Mouse (Mus musculus): ENCODE measurements around the gene Ergic1. TPM values are rescaled to one million over a fixed set of nuclear protein-coding genes. Genes with fewer than 3 reads are reported as not detected.

Gene Ergic1
- polyA plus RNA-seq, 1 experiment from 2014 or later = 115 TPM

DNA sequence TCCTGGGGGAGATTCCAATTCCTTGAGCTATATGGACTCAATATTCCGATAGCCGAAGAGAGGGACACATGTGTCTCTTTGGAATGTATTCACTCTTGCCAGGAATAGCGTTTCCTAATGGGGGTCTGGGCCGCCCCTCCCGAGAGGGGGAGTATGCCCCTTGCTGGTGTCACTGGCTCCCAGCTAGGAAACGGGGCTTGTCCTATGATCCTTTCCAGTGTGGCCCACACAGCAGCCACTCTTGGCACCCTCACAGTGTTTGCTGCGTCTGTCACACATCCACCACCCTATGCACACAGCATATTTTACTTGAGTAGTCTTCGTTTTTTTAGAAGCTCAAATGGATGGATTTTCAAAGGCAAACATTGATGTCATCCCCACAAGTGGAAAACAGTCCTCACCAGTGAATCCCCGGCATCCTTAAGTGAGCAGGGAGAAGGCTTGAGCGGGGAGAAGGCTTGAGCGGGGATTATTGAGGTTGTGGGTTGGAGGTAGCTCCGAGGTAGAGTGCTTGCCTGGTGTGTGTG lies 26.7 kb downstream of the Ergic1 start:
- H3K27ac ChIP-seq (ENCODE audit: poor library complexity, severe bottlenecking) = no peak overlapping the region
- H3K9me3 ChIP-seq (replicated peaks) = no peaks in the 10 kb centered on the region
- H3K36me3 ChIP-seq = peaks cover 37% of the 10 kb centered on the region
- H3K9ac ChIP-seq = no peak overlapping the region
- WGBS = 84% methylated on average over 12 of the region's 12 CpGs
- no peak overlapping the region for H3K4me3 ChIP-seq
- no peaks in the 10 kb centered on the region for H3K27me3 ChIP-seq (replicated peaks)
- ATAC-seq (ENCODE audit: insufficient number of reproducible peaks, low FRiP score) = no peak
- no peak overlapping the region for H3K4me2 ChIP-seq
- H3K4me1 ChIP-seq (replicated peaks) = peaks cover 56% of the 10 kb centered on the region

GRCm38 (mm10) chr17:26592510-26592909 lies 31.2 kb downstream of the Ergic1 start:
- Histone ChIP-seq H3K4me2 (no peak overlapping the region), H3K27me3 (replicated peaks) (no peaks in the 10 kb centered on the region), H3K27ac (ENCODE audit: poor library complexity, severe bottlenecking) (no peak overlapping the region), H3K4me3 (no peak overlapping the region), H3K36me3 (peaks cover 28% of the 10 kb centered on the region), H3K9me3 (replicated peaks) (no peaks in the 10 kb centered on the region), H3K9ac (no peak overlapping the region), H3K4me1 (replicated peaks) (peaks cover 73% of the 10 kb centered on the region)
- no peak for ATAC-seq (ENCODE audit: insufficient number of reproducible peaks, low FRiP score)
- 88% methylated on average over 4 of the region's 4 CpGs for WGBS

DNA sequence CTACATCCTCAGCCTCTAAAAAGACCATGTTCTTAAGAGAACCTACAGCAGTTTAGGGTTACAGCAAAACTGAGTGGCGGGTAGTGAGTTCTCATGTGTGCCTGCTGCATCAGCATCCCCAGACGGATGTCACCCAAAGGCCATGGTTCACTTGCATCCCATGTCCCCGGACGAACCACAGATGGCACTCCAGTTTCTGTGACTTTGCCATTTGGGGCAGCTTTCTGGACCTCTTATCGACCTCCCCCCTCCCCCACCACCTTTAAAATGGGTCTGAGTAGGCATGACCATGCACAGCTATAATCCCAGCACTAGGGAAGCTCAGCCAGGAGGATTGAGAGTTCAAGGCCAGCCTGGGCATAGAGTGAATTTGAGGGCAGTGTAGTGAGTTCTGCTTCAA lies 31.9 kb downstream of the Ergic1 start:
- no peak overlapping the region for H3K27ac ChIP-seq (ENCODE audit: poor library complexity, severe bottlenecking)
- no peak overlapping the region for H3K4me3 ChIP-seq
- WGBS = 91% methylated on average over 5 of the region's 5 CpGs
- H3K4me1 ChIP-seq (replicated peaks) = peaks cover 66% of the 10 kb centered on the region
- no peaks in the 10 kb centered on the region for H3K9me3 ChIP-seq (replicated peaks)
- H3K27me3 ChIP-seq (replicated peaks) = no peaks in the 10 kb centered on the region
- no peak overlapping the region for H3K9ac ChIP-seq
- peaks cover 21% of the 10 kb centered on the region; the same call in 1 of the 2 replicates for H3K36me3 ChIP-seq
- no peak overlapping the region for H3K4me2 ChIP-seq
- no peak for ATAC-seq (ENCODE audit: insufficient number of reproducible peaks, low FRiP score)

- no peak for ATAC-seq (ENCODE audit: insufficient number of reproducible peaks, low FRiP score)
- WGBS = 67% methylated on average over 7 of the region's 7 CpGs
- H3K4me2 ChIP-seq = no peak overlapping the region
- no peaks in the 10 kb centered on the region for H3K9me3 ChIP-seq (replicated peaks)
- peaks cover 65% of the 10 kb centered on the region for H3K4me1 ChIP-seq (replicated peaks)
- H3K36me3 ChIP-seq = peaks cover 16% of the 10 kb centered on the region; the same call in 1 of the 2 replicates
- H3K4me3 ChIP-seq = no peak overlapping the region
- peak overlapping the region; percentile 99 for H3K27ac ChIP-seq (ENCODE audit: poor library complexity, severe bottlenecking)
- H3K27me3 ChIP-seq (replicated peaks) = no peaks in the 10 kb centered on the region
- H3K9ac ChIP-seq = no peak overlapping the region
Observed at GRCm38 (mm10) chr17:26594171-26594570, 32.9 kb downstream of the Ergic1 start.

DNA sequence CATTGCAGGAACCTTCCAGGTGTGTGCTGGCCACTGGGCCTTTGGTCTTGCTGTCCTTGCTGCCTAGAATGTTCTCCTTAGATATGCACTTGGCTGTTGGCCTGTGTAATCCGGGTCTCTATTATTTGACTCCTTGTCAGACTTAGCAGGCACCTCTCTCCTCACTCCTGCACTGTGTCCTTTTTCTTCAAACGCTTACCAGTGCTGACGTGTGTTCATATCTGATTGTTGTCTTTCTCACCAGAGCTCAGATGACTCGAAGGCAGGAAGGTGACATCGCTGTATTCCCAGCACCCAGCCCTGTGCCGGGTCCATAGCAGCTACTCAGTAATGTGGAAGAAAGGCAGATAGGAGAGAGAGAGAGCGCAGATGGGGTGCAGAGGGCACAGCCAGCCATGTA lies 33.7 kb downstream of the Ergic1 start:
- 23% methylated on average over 7 of the region's 7 CpGs for WGBS
- Histone ChIP-seq H3K27ac (ENCODE audit: poor library complexity, severe bottlenecking) (peak overlapping the region; percentile 99), H3K4me1 (replicated peaks) (peaks cover 65% of the 10 kb centered on the region), H3K4me3 (no peak overlapping the region), H3K27me3 (replicated peaks) (no peaks in the 10 kb centered on the region), H3K9me3 (replicated peaks) (no peaks in the 10 kb centered on the region), H3K9ac (peak overlapping the region; percentile 63), H3K4me2 (no peak overlapping the region), H3K36me3 (peaks cover 16% of the 10 kb centered on the region; the same call in 1 of the 2 replicates)
- ATAC-seq (ENCODE audit: insufficient number of reproducible peaks, low FRiP score) = peak; percentile 26; the same call in 1 of the 2 replicates

- Histone ChIP-seq H3K4me2 (peak overlapping the region; percentile 47), H3K4me1 (replicated peaks) (peaks cover 65% of the 10 kb centered on the region), H3K9me3 (replicated peaks) (no peaks in the 10 kb centered on the region), H3K36me3 (peaks cover 16% of the 10 kb centered on the region; the same call in 1 of the 2 replicates), H3K4me3 (no peak overlapping the region), H3K9ac (peak overlapping the region; percentile 69), H3K27me3 (replicated peaks) (no peaks in the 10 kb centered on the region), H3K27ac (ENCODE audit: poor library complexity, severe bottlenecking) (peak overlapping the region; percentile 99)
- 22% methylated on average over 7 of the region's 7 CpGs for WGBS
- ATAC-seq (ENCODE audit: insufficient number of reproducible peaks, low FRiP score) = no peak
Observed at GRCm38 (mm10) chr17:26595448-26596167, 34.3 kb downstream of the Ergic1 start.

GRCm38 (mm10) chr17:26596168-26596658 lies 34.9 kb downstream of the Ergic1 start:
- ATAC-seq (ENCODE audit: insufficient number of reproducible peaks, low FRiP score) = peak; percentile 52
- Histone ChIP-seq H3K27me3 (replicated peaks) (no peaks in the 10 kb centered on the region), H3K27ac (ENCODE audit: poor library complexity, severe bottlenecking) (peak overlapping the region; percentile 99), H3K4me1 (replicated peaks) (peaks cover 66% of the 10 kb centered on the region), H3K36me3 (peaks cover 13% of the 10 kb centered on the region; the same call in 1 of the 2 replicates), H3K4me3 (no peak overlapping the region), H3K9me3 (replicated peaks) (no peaks in the 10 kb centered on the region), H3K4me2 (peak overlapping the region; percentile 47), H3K9ac (peak overlapping the region; percentile 69)
- WGBS = 35% methylated on average over 7 of the region's 7 CpGs

GRCm38 (mm10) chr17:26596856-26597481 lies 35.7 kb downstream of the Ergic1 start:
- no peak for ATAC-seq (ENCODE audit: insufficient number of reproducible peaks, low FRiP score)
- H3K4me3 ChIP-seq = no peak overlapping the region

DNA sequence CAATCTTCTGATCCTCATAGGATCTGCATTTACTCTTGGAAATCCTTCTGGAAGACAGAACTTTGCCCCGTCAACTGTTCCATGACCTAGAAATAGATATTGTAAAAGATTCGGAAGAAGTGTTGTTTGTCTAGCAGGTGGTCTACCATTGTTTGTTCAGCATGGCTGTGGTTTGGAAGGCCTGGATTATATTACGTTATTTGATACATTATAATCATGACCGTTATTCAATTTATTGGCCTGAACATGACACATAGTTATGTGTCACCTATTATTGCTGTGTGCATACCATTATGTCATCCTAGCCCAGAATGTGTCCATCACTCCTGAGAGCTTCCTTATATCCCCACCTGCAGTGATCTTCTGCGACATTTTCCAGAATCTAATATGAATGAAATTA lies 37.6 kb downstream of the Ergic1 start:
- H3K4me1 ChIP-seq (replicated peaks) = peaks cover 70% of the 10 kb centered on the region
- no peak for ATAC-seq (ENCODE audit: insufficient number of reproducible peaks, low FRiP score)
- no peak overlapping the region for H3K4me3 ChIP-seq
- no peaks in the 10 kb centered on the region for H3K27me3 ChIP-seq (replicated peaks)
- H3K9ac ChIP-seq = no peak overlapping the region
- H3K4me2 ChIP-seq = no peak overlapping the region
- 92% methylated on average over 5 of the region's 5 CpGs for WGBS
- no peak overlapping the region for H3K27ac ChIP-seq (ENCODE audit: poor library complexity, severe bottlenecking)
- H3K36me3 ChIP-seq = 0 out of 2 replicates have a peak, but pooled peaks cover 4% of the 10 kb centered on the region
- H3K9me3 ChIP-seq (replicated peaks) = no peaks in the 10 kb centered on the region

More at GRCm38 (mm10) chr17:26596856-26597481, 35.7 kb downstream of the Ergic1 start:
- Histone ChIP-seq H3K4me2 (peak overlapping the region; percentile 47; the same call in 1 of the 2 replicates), H3K27me3 (replicated peaks) (no peaks in the 10 kb centered on the region), H3K36me3 (peaks cover 13% of the 10 kb centered on the region; the same call in 1 of the 2 replicates), H3K9ac (peak overlapping the region; percentile 69), H3K9me3 (replicated peaks) (no peaks in the 10 kb centered on the region), H3K27ac (ENCODE audit: poor library complexity, severe bottlenecking) (peak overlapping the region; percentile 99), H3K4me1 (replicated peaks) (peaks cover 69% of the 10 kb centered on the region)
- 79% methylated on average over 6 of the region's 6 CpGs for WGBS

- no peak for ATAC-seq (ENCODE audit: insufficient number of reproducible peaks, low FRiP score)
- 57% methylated on average over 17 of the region's 17 CpGs for WGBS
- H3K4me3 ChIP-seq = no peak overlapping the region
- H3K4me2 ChIP-seq = no peak overlapping the region
- no peaks in the 10 kb centered on the region for H3K27me3 ChIP-seq (replicated peaks)
- no peaks in the 10 kb centered on the region for H3K9me3 ChIP-seq (replicated peaks)
- H3K9ac ChIP-seq = peak overlapping the region; percentile 46; the same call in 1 of the 2 replicates
- H3K27ac ChIP-seq (ENCODE audit: poor library complexity, severe bottlenecking) = peak overlapping the region; percentile 67
- peaks cover 49% of the 10 kb centered on the region for H3K4me1 ChIP-seq (replicated peaks)
- H3K36me3 ChIP-seq = peaks cover 12% of the 10 kb centered on the region; the same call in 1 of the 2 replicates
Observed at GRCm38 (mm10) chr17:26600913-26601447, 39.7 kb downstream of the Ergic1 start.

GRCm38 (mm10) chr17:26601514-26601913 lies 40.2 kb downstream of the Ergic1 start:
- peak overlapping the region; percentile 67 for H3K27ac ChIP-seq (ENCODE audit: poor library complexity, severe bottlenecking)
- peaks cover 13% of the 10 kb centered on the region; the same call in 1 of the 2 replicates for H3K36me3 ChIP-seq
- no peak overlapping the region for H3K4me2 ChIP-seq
- 0 out of 2 replicates have a peak, but pooled peaks have one; percentile 3 for ATAC-seq (ENCODE audit: insufficient number of reproducible peaks, low FRiP score)
- no peaks in the 10 kb centered on the region for H3K27me3 ChIP-seq (replicated peaks)
- H3K9me3 ChIP-seq (replicated peaks) = no peaks in the 10 kb centered on the region
- 74% methylated on average over 6 of the region's 6 CpGs for WGBS
- peaks cover 43% of the 10 kb centered on the region for H3K4me1 ChIP-seq (replicated peaks)
- no peak overlapping the region for H3K4me3 ChIP-seq
- H3K9ac ChIP-seq = peak overlapping the region; percentile 46; the same call in 1 of the 2 replicates
